Mouse (Mus musculus): Measurements from ENCODE around the gene Col4a2. TPM values are rescaled to one million over a fixed set of nuclear protein-coding genes. Genes with fewer than 3 reads are reported as not detected.

The Col4a2 gene
- 58.8 and 62.0 TPM in 2 replicates for polyA plus RNA-seq (2015; fragmentation: Nextera tagmentation; extraction: Ambion mirVana)

GRCm38 (mm10) chr8:11312349-11313175, at the start of gene Col4a2, which contains the start of gene Col4a1:
Col4a2 (plus strand) TSS chr8:11312805.
Col4a1 (minus strand) TSS chr8:11312826.
- 0% methylated on average over 75 of the region's 87 CpGs for WGBS
- H3K9me3 ChIP-seq = no peaks in the 10 kb centered on the region
- no peaks in the 10 kb centered on the region for H3K27me3 ChIP-seq
- peak within 1 kb of the TSS; percentile 91 for H3K9ac ChIP-seq
- ATAC-seq (ENCODE audit: insufficient number of reproducible peaks, insufficient read depth, low FRiP score, low TSS enrichment, low read depth) = peak; percentile 83
- H3K4me3 ChIP-seq = peak within 1 kb of the TSS; percentile 81
- peak within 1 kb of the TSS; percentile 88 for H3K4me2 ChIP-seq
- peak within 1 kb of the TSS; percentile 91 for H3K27ac ChIP-seq
- H3K36me3 ChIP-seq = peaks cover 5% of the 10 kb centered on the region; the same call in 1 of the 2 replicates
- H3K4me1 ChIP-seq = peaks cover 60% of the 10 kb centered on the region

- WGBS = 42% methylated on average over 6 of the region's 6 CpGs
- no peak for ATAC-seq (ENCODE audit: insufficient number of reproducible peaks, insufficient read depth, low FRiP score, low TSS enrichment, low read depth)
- Histone ChIP-seq H3K27me3 (no peaks in the 10 kb centered on the region), H3K4me3 (no peak overlapping the region), H3K36me3 (0 out of 2 replicates have a peak, but pooled peaks cover 12% of the 10 kb centered on the region), H3K4me2 (no peak overlapping the region), H3K27ac (no peak overlapping the region; the same call in 1 of the 2 replicates), H3K4me1 (peaks cover 56% of the 10 kb centered on the region), H3K9ac (no peak overlapping the region), H3K9me3 (no peaks in the 10 kb centered on the region)
Observed at GRCm38 (mm10) chr8:11263848-11264247, 48.8 kb upstream of the Col4a2 start.

- Histone ChIP-seq H3K4me1 (peaks cover 51% of the 10 kb centered on the region), H3K4me2 (no peak overlapping the region), H3K4me3 (no peak overlapping the region), H3K9ac (no peak overlapping the region), H3K27me3 (no peaks in the 10 kb centered on the region), H3K27ac (no peak overlapping the region), H3K36me3 (0 out of 2 replicates have a peak, but pooled peaks cover 12% of the 10 kb centered on the region), H3K9me3 (no peaks in the 10 kb centered on the region)
- WGBS = 78% methylated on average over 3 of the region's 3 CpGs
- no peak for ATAC-seq (ENCODE audit: insufficient number of reproducible peaks, insufficient read depth, low FRiP score, low TSS enrichment, low read depth)
Observed at GRCm38 (mm10) chr8:11265971-11266370, 46.6 kb upstream of the Col4a2 start.

- Histone ChIP-seq H3K4me2 (no peak overlapping the region), H3K36me3 (0 out of 2 replicates have a peak, but pooled peaks cover 12% of the 10 kb centered on the region), H3K27me3 (no peaks in the 10 kb centered on the region), H3K9me3 (no peaks in the 10 kb centered on the region), H3K4me3 (no peak overlapping the region), H3K4me1 (peaks cover 54% of the 10 kb centered on the region), H3K9ac (no peak overlapping the region), H3K27ac (no peak overlapping the region)
- 92% methylated on average over 2 of the region's 2 CpGs for WGBS
- no peak for ATAC-seq (ENCODE audit: insufficient number of reproducible peaks, insufficient read depth, low FRiP score, low TSS enrichment, low read depth)
Observed at GRCm38 (mm10) chr8:11266471-11266870, 46.1 kb upstream of the Col4a2 start.

- Histone ChIP-seq H3K36me3 (0 out of 2 replicates have a peak, but pooled peaks cover 12% of the 10 kb centered on the region), H3K4me1 (peaks cover 50% of the 10 kb centered on the region), H3K9ac (no peak overlapping the region), H3K4me3 (no peak overlapping the region), H3K9me3 (no peaks in the 10 kb centered on the region), H3K27ac (no peak overlapping the region), H3K27me3 (no peaks in the 10 kb centered on the region), H3K4me2 (no peak overlapping the region)
- no peak for ATAC-seq (ENCODE audit: insufficient number of reproducible peaks, insufficient read depth, low FRiP score, low TSS enrichment, low read depth)
- 47% methylated on average over 6 of the region's 6 CpGs for WGBS
Observed at GRCm38 (mm10) chr8:11268753-11269152, 43.9 kb upstream of the Col4a2 start.

GRCm38 (mm10) chr8:11270826-11271225, 41.8 kb upstream of the Col4a2 start:
- no peak overlapping the region for H3K4me3 ChIP-seq
- 0 out of 2 replicates have a peak, but pooled peaks cover 7% of the 10 kb centered on the region for H3K36me3 ChIP-seq
- H3K27me3 ChIP-seq = no peaks in the 10 kb centered on the region
- H3K9ac ChIP-seq = no peak overlapping the region
- 58% methylated on average over 6 of the region's 6 CpGs for WGBS
- no peak for ATAC-seq (ENCODE audit: insufficient number of reproducible peaks, insufficient read depth, low FRiP score, low TSS enrichment, low read depth)
- peaks cover 46% of the 10 kb centered on the region for H3K4me1 ChIP-seq
- H3K4me2 ChIP-seq = no peak overlapping the region
- no peaks in the 10 kb centered on the region for H3K9me3 ChIP-seq
- H3K27ac ChIP-seq = no peak overlapping the region

- peaks cover 55% of the 10 kb centered on the region for H3K4me1 ChIP-seq
- WGBS = 85% methylated on average over 6 of the region's 6 CpGs
Observed at GRCm38 (mm10) chr8:11272205-11272604, 40.4 kb upstream of the Col4a2 start.

GRCm38 (mm10) chr8:11273506-11274158, 39.0 kb upstream of the Col4a2 start:
- WGBS = 78% methylated on average over 15 of the region's 15 CpGs
- Histone ChIP-seq H3K36me3 (no peaks in the 10 kb centered on the region), H3K4me1 (peaks cover 64% of the 10 kb centered on the region), H3K9ac (no peak overlapping the region), H3K4me2 (no peak overlapping the region), H3K9me3 (no peaks in the 10 kb centered on the region), H3K27ac (no peak overlapping the region), H3K27me3 (no peaks in the 10 kb centered on the region), H3K4me3 (no peak overlapping the region)
- no peak for ATAC-seq (ENCODE audit: insufficient number of reproducible peaks, insufficient read depth, low FRiP score, low TSS enrichment, low read depth)

More at GRCm38 (mm10) chr8:11272205-11272604, 40.4 kb upstream of the Col4a2 start:
- no peak for ATAC-seq (ENCODE audit: insufficient number of reproducible peaks, insufficient read depth, low FRiP score, low TSS enrichment, low read depth)
- no peak overlapping the region for H3K27ac ChIP-seq
- H3K4me3 ChIP-seq = no peak overlapping the region
- no peak overlapping the region for H3K9ac ChIP-seq
- H3K9me3 ChIP-seq = no peaks in the 10 kb centered on the region
- no peaks in the 10 kb centered on the region for H3K27me3 ChIP-seq
- H3K36me3 ChIP-seq = no peaks in the 10 kb centered on the region
- H3K4me2 ChIP-seq = no peak overlapping the region

- Histone ChIP-seq H3K27ac (no peak overlapping the region), H3K4me1 (peaks cover 64% of the 10 kb centered on the region), H3K4me3 (no peak overlapping the region), H3K36me3 (no peaks in the 10 kb centered on the region), H3K9me3 (no peaks in the 10 kb centered on the region), H3K27me3 (no peaks in the 10 kb centered on the region), H3K9ac (no peak overlapping the region), H3K4me2 (no peak overlapping the region)
- ATAC-seq (ENCODE audit: insufficient number of reproducible peaks, insufficient read depth, low FRiP score, low TSS enrichment, low read depth) = no peak
- WGBS = 85% methylated on average over 7 of the region's 7 CpGs
Observed at GRCm38 (mm10) chr8:11274415-11274814, 38.2 kb upstream of the Col4a2 start.

- no peaks in the 10 kb centered on the region for H3K9me3 ChIP-seq
- no peak overlapping the region for H3K27ac ChIP-seq
- WGBS = 61% methylated on average over 6 of the region's 6 CpGs
- no peak overlapping the region for H3K4me2 ChIP-seq
- ATAC-seq (ENCODE audit: insufficient number of reproducible peaks, insufficient read depth, low FRiP score, low TSS enrichment, low read depth) = no peak
- no peaks in the 10 kb centered on the region for H3K27me3 ChIP-seq
- no peak overlapping the region for H3K9ac ChIP-seq
- H3K36me3 ChIP-seq = no peaks in the 10 kb centered on the region
- peaks cover 58% of the 10 kb centered on the region for H3K4me1 ChIP-seq
- no peak overlapping the region for H3K4me3 ChIP-seq
Observed at GRCm38 (mm10) chr8:11276286-11276685, 36.3 kb upstream of the Col4a2 start.

- Histone ChIP-seq H3K9ac (no peak overlapping the region), H3K4me3 (no peak overlapping the region), H3K27ac (peak overlapping the region; percentile 68; the same call in 1 of the 2 replicates), H3K4me2 (no peak overlapping the region), H3K4me1 (peaks cover 61% of the 10 kb centered on the region), H3K9me3 (no peaks in the 10 kb centered on the region), H3K27me3 (no peaks in the 10 kb centered on the region), H3K36me3 (peaks cover 5% of the 10 kb centered on the region; the same call in 1 of the 2 replicates)
- no peak for ATAC-seq (ENCODE audit: insufficient number of reproducible peaks, insufficient read depth, low FRiP score, low TSS enrichment, low read depth)
- WGBS = 74% methylated on average over 3 of the region's 3 CpGs
Observed at GRCm38 (mm10) chr8:11277602-11278051, 35.0 kb upstream of the Col4a2 start.

Data from embryonic facial prominence, embryonic 13.5 days (tissue).